Mouse (Mus musculus): ENCODE results near the gene Orc1.

GRCm38 (mm10) chr4:108619165-108619564 lies 39.9 kb downstream of the Orc1 start:
- TF ChIP-seq CTCF (IDR thresholded peaks at IDR 0.05; ENCODE audit: control insufficient read depth, insufficient read depth, insufficient replicate concordance, low read depth, low read length) (no peak), POLR2A (IDR thresholded peaks at IDR 0.05; ENCODE audit: control insufficient read depth, low read depth, low read length) (no peak)

All from testis, adult 2 months (tissue).